Mouse (Mus musculus) testis, postnatal 14 days (tissue): ENCODE results near the gene Slc25a39.
"Not testable (repeated sequence)": the region's sequence is repeated elsewhere in the genome, so short reads cannot be mapped to it uniquely, and the experiment has no call there.

ENCODE experiments used
- DNase-seq: peaks from one replicate; pipeline ENCODE4 v3.0.0; 2021; ENCODE audit warnings: low spot score

Gene Slc25a39

GRCm38 (mm10) chr11:102371926-102372685, 35.6 kb downstream of the Slc25a39 start:
- DNase-seq = no peak

- DNase-seq = no peak
Observed at GRCm38 (mm10) chr11:102370285-102370684, 37.5 kb downstream of the Slc25a39 start.

- no peak for DNase-seq
Observed at GRCm38 (mm10) chr11:102369263-102369662, 38.5 kb downstream of the Slc25a39 start.

- DNase-seq = no peak
Observed at GRCm38 (mm10) chr11:102368347-102368746, 39.4 kb downstream of the Slc25a39 start.

- no peak for DNase-seq
Observed at GRCm38 (mm10) chr11:102367504-102368280, 40.1 kb downstream of the Slc25a39 start.

- DNase-seq = not testable (repeated sequence)
Observed at GRCm38 (mm10) chr11:102366103-102366502, 41.6 kb downstream of the Slc25a39 start, which contains the start of gene Slc4a1. Gene Slc4a1, minus strand, starts transcription at chr11:102366203.

GRCm38 (mm10) chr11:102365699-102366098, 42.0 kb downstream of the Slc25a39 start:
- DNase-seq = no peak

GRCm38 (mm10) chr11:102364570-102365371, 43.0 kb downstream of the Slc25a39 start:
- DNase-seq = no peak

- DNase-seq = no peak
Observed at GRCm38 (mm10) chr11:102363623-102364022, 44.1 kb downstream of the Slc25a39 start.

GRCm38 (mm10) chr11:102361776-102362495, 45.8 kb downstream of the Slc25a39 start:
- no peak for DNase-seq

- no peak for DNase-seq
Observed at GRCm38 (mm10) chr11:102358365-102358764, 49.4 kb downstream of the Slc25a39 start.

GRCm38 (mm10) chr11:102356636-102357350, 51.0 kb downstream of the Slc25a39 start:
- DNase-seq = no peak

- DNase-seq = no peak
Observed at GRCm38 (mm10) chr11:102356190-102356589, 51.6 kb downstream of the Slc25a39 start.

GRCm38 (mm10) chr11:102355501-102355900, 52.2 kb downstream of the Slc25a39 start:
- DNase-seq = no peak

- DNase-seq = no peak
Observed at GRCm38 (mm10) chr11:102353021-102353431, 54.7 kb downstream of the Slc25a39 start.
